Mouse (Mus musculus) ES-E14 (cell line): ENCODE measurements at regions not wholly inside any gene's neighbourhood (a gene's known extent, or its start where the extent isn't known, plus 50 kb on each side); places are given as distances from the start of the nearest gene placed in this dataset.

ENCODE experiments used
- CHD2 ChIP-seq: IDR thresholded peaks from 2 replicates; pipeline ENCODE4 v1.6.1; 2014; ENCODE audit warnings: mild to moderate bottlenecking, low read depth, low read length, inconsistent platforms
- HCFC1 ChIP-seq: IDR thresholded peaks from 2 replicates; pipeline ENCODE4 v1.6.1; 2012; ENCODE audit warnings: low read length, inconsistent platforms, borderline replicate concordance; ENCODE audit not compliant: insufficient read depth
- MAFK ChIP-seq: IDR thresholded peaks from 2 replicates; pipeline ENCODE4 v1.6.1; 2014; ENCODE audit warnings: mild to moderate bottlenecking, low read depth, low read length, inconsistent platforms; ENCODE audit not compliant: insufficient read depth
- ZC3H11A ChIP-seq: IDR thresholded peaks from 2 replicates; pipeline ENCODE4 v1.6.1; 2012; ENCODE audit warnings: low read depth, mild to moderate bottlenecking, inconsistent platforms, low read length, borderline replicate concordance

DNA sequence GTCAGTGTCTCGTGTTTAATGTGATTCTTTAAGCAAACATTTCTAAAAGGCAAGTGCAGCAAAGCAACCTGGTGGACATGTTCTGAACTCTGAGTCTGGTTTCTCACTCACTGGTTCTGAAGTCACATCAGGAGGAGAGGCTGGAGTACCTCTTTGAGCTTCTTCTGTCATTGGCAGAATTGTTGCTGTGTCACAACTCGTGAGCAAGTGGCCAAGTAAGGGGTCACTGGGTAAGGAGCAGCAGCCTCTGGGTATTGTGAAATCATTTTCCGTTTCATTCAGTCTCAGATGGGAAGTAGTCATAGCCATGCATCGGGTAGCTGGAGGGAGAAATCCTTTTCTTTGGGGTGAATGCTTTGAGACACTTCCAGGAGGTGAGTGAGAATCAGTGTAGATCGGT is 470.0 kb downstream of the D3Ertd751e start:
- TF ChIP-seq ZC3H11A (no peak), CHD2 (no peak), MAFK (no peak), HCFC1 (no peak)
